Mouse (Mus musculus) liver, embryonic 11.5 days (tissue): ENCODE measurements around the gene Cercam. TPM values are rescaled to one million over a fixed set of nuclear protein-coding genes. Genes with fewer than 3 reads are reported as not detected.
A peak's percentile ranks its signal among the peaks of the same experiment; 100 is the strongest.
"Not testable (repeated sequence)": the region's sequence is repeated elsewhere in the genome, so short reads cannot be mapped to it uniquely, and the experiment has no call there.

Source experiments
- ATAC-seq: fragments of 200-750 bp; cut with Nextera tagmentation; replicated peaks from 2 replicates; pipeline ENCODE4 v1.8.0; 2017; ENCODE audit warnings: moderate number of reproducible peaks, mild to moderate bottlenecking, moderate TSS enrichment, moderate library complexity; ENCODE audit not compliant: low FRiP score
- DNase-seq: peaks from one replicate; pipeline ENCODE4 v3.0.0-alpha.2; 2017; ENCODE audit warnings: low spot score
- H3K27ac ChIP-seq: fragments of 300-500 bp; sonication (generic); 2 replicates; pipeline ENCODE4 v1.5.1; 2014; ENCODE audit warnings: mild to moderate bottlenecking, low read depth, low read length, control low read depth
- H3K27me3 ChIP-seq: fragments of 300-500 bp; sonication (generic); replicated peaks from 2 replicates; pipeline ENCODE4 v1.6.1; 2014; ENCODE audit warnings: low read length, mixed read lengths; ENCODE audit not compliant: control insufficient read depth, insufficient read depth
- H3K36me3 ChIP-seq: fragments of 300-500 bp; sonication (generic); 2 replicates; pipeline ENCODE4 v1.6.1; 2014; ENCODE audit warnings: mild to moderate bottlenecking, low read length, moderate library complexity, mixed read lengths; ENCODE audit not compliant: control insufficient read depth, insufficient read depth
- H3K4me1 ChIP-seq: fragments of 300-500 bp; sonication (generic); replicated peaks from 2 replicates; pipeline ENCODE4 v1.6.1; 2014; ENCODE audit warnings: low read length, mixed read lengths; ENCODE audit not compliant: control insufficient read depth, insufficient read depth
- H3K4me2 ChIP-seq: fragments of 300-500 bp; sonication (generic); 2 replicates; pipeline ENCODE4 v1.6.1; 2014; ENCODE audit warnings: mild to moderate bottlenecking, control low read depth, moderate library complexity
- H3K4me3 ChIP-seq: fragments of 300-500 bp; sonication (generic); 2 replicates; pipeline ENCODE4 v1.5.1; 2014; ENCODE audit warnings: low read depth, low read length, control low read depth
- H3K9ac ChIP-seq: fragments of 300-500 bp; sonication (generic); 2 replicates; pipeline ENCODE4 v1.6.1; 2014; ENCODE audit warnings: low read depth, low read length, control low read depth
- H3K9me3 ChIP-seq: fragments of 300-500 bp; sonication (generic); 2 replicates; pipeline ENCODE4 v1.6.1; 2016; ENCODE audit warnings: low read length, inconsistent platforms, mixed read lengths; ENCODE audit not compliant: control insufficient read depth
- WGBS: fragments of 180-500 bp; shearing (Covaris S2); extraction: QIAGEN DNeasy Blood & Tissue Kit; methylation state at CpG from one replicate; pipeline ENCODE4 v1.1.7; 2014; 5-methylcytosine and 5-hydroxymethylcytosine counted together
- polyA plus RNA-seq: library from polyadenylated mRNA; unstranded; fragments of >200 nt; fragmentation: Nextera tagmentation; extraction: Ambion mirVana; gene quantifications from 2 replicates; pipeline ENCODE4 v1.2.1, GENCODE M21; 2014

The Cercam gene
- polyA plus RNA-seq, 1 experiment from 2014 or later, result 49.0 TPM

DNA sequence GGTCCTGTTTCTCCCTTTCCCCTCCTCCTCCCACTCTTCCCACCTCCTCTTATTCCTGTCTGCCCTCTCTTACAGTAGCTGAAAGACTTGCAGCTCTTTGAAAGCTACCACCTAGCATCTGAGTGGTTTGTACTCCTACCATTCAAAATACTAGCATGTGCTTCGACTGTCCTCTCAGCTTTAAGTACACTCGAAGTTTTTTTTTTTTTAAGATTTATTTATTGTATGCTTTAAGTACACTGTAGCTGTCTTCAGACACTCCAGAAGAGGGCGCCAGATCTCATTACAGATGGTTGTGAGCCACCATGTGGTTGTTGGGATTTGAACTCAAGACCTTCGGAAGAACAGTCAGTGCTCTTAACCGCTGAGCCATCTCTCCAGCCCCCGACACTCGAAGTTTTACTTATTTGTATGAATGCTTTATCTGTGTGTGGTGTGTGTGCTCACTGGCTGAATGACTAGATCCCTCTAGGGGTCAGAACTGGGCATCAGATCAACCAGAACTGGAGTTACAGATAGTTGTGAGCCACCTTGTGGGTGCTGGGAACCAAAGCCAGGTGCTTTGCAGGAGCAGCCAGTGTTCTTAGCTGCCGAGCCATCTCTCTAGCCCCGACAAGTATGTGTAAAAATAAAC is 17.8 kb downstream of the Cercam start:
- not testable (repeated sequence) for ATAC-seq, H3K9me3 ChIP-seq, H3K27me3 ChIP-seq, H3K4me3 ChIP-seq, H3K9ac ChIP-seq, DNase-seq, H3K27ac ChIP-seq, H3K36me3 ChIP-seq, H3K4me2 ChIP-seq
- WGBS, result 71% methylated on average over 9 of the region's 9 CpGs
- H3K4me1 ChIP-seq, result peaks cover 11% of the 10 kb centered on the region

DNA sequence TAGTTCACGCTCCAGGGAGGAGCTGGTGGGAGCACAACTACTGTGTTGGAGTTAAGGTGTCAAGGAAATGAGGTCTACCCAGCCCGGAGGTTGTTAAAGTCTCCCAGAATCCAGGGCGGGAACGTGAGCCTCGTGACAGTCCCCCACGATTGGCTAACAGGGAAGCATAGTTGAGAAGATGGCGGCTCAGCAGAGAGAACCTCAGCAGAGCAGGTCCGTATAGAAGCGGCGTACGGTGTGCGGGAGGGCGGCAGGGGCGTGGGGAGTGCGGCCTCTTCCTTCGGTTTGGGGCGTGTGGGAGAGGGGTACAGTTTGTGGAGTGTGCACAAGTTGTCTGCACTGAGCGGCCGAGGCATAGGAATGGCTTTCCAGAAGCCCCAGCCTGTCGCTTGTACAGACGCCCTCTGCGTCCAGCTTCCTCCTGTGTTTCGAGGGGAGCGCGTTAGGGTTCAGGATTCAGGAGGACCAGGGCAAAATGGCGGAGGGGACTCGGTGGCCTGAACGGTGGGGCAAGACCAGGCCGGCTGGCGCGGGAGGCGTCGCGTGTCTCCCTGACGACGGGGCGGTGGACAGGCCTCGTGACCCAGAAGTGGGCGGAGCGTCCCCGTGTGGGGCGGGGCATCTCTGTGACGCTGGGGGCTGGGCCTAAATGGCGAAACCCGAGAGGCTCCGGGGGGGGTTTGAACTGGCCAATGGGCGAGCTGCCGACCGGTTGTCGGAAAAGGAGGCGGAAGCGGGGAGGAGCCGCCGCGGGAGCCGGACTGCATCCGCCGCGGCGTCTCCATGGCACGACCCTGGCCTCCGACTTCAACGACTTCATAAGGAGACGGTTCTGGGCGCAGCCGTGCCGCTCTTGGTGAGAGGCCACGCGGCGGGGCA is 20.3 kb downstream of the Cercam start, which contains the start of gene Odf2:
TSS of gene Odf2 (plus strand) at position 156 of the 879 bp plus-strand sequence.
- Histone ChIP-seq H3K36me3 (peaks cover 24% of the 10 kb centered on the region; the same call in 1 of the 2 replicates), H3K4me1 (peaks cover 11% of the 10 kb centered on the region), H3K9me3 (no peaks in the 10 kb centered on the region), H3K27ac (peak within 1 kb of the TSS; percentile 81), H3K4me2 (peak within 1 kb of the TSS; percentile 89), H3K27me3 (no peaks in the 10 kb centered on the region), H3K9ac (peak within 1 kb of the TSS; percentile 91), H3K4me3 (peak within 1 kb of the TSS; percentile 82)
- ATAC-seq (peak; percentile 88), DNase-seq (peak; percentile 100)
- 2% methylated on average over 70 of the region's 70 CpGs for WGBS

DNA sequence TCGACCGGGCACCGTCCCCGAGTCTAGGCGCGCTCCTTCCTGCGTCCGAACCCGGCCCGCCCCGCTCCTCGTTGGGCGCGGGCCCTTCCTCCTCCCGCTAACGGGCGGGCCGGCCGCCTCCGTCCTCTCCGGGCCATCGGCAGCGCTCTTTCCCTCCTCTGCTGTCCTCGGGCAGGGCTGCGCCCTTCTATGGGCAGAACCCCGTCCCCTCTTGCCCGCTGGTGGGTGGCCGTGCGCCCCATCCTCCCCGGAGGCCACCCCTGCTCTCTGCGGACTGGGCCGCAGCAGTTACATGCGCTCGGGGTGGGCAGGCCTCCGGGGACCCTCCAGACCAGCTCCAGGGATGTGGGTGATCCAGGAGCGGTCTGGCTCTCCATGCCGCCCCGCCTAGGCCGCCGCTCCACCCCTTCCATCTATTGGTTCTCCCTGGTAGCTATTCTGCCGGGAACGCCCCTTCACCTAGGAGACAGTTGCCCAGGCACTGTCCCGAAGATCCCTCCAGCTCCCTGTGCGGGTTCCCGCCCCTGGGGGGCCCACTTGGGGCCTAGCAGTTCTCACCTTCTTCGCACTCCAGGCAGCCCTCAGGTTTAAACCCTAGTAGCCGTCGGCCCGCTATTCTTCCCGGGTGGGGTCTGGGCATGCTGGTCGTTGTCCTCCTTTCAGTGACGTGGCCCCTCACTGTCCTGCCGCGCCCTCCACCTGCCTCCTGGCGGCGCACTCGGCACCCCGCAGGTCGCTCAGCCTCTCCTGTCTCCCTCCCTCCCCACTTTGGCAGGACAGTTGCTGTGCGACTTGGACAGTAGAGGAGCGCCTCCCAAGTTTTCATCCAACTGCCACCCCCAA is 21.2 kb downstream of the Cercam start:
- H3K4me2 ChIP-seq, result peak overlapping the region; percentile 87
- H3K4me1 ChIP-seq, result peaks cover 11% of the 10 kb centered on the region
- peak overlapping the region; percentile 81 for H3K27ac ChIP-seq
- peaks cover 31% of the 10 kb centered on the region for H3K36me3 ChIP-seq
- peak overlapping the region; percentile 82 for H3K4me3 ChIP-seq
- H3K27me3 ChIP-seq, result no peaks in the 10 kb centered on the region
- DNase-seq (peak; percentile 94), ATAC-seq (peak; percentile 93)
- under 1% methylated on average over 60 of the region's 61 CpGs for WGBS
- no peaks in the 10 kb centered on the region for H3K9me3 ChIP-seq
- H3K9ac ChIP-seq, result peak overlapping the region; percentile 91

DNA sequence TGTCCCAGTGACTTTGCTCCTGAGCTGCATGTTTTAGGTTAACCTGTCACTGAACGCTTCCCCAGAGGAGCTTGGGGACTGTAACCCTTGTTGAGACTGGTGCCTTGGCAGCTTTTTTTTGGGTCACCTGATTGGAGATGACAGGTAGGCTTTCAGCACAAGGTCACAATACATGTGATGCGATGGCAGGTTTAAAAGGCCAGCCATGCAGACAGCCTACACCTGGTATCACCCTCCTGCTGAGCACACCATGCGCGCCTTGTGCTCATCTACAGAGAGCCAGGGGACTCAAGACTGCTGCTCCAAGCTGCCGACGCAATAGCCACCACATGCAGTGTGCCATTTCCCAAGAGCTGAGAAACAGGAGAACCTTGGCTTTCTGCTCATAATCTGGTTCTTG is 22.8 kb downstream of the Cercam start:
- DNase-seq (no peak), ATAC-seq (no peak)
- Histone ChIP-seq H3K4me3 (no peak overlapping the region), H3K9ac (peak overlapping the region; percentile 91; the same call in 1 of the 2 replicates), H3K4me1 (peaks cover 11% of the 10 kb centered on the region), H3K27ac (no peak overlapping the region), H3K9me3 (no peaks in the 10 kb centered on the region), H3K36me3 (peaks cover 44% of the 10 kb centered on the region), H3K4me2 (no peak overlapping the region; the same call in 1 of the 2 replicates), H3K27me3 (no peaks in the 10 kb centered on the region)
- WGBS, result 97% methylated on average over 6 of the region's 6 CpGs

DNA sequence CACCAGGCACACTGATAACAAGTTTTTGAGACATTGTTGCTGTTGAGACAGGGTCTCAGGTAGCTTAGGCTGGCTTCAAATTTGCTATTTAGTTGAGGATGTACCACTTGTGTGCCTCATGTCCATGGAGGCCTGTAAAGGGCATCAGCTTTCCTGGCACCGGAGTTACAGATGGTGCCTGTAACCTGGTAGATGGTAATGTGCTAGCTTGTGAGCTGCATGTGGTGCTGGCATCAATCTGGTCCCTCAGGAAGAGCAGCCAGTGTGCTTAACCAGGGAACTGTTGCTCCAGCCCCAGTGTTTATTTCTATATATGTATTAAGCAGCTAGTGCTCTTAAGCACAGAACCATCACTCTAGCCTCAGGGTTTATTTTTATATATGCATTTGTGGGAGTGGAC is 27.1 kb downstream of the Cercam start:
- H3K27ac ChIP-seq, result no peak overlapping the region
- H3K36me3 ChIP-seq, result peaks cover 78% of the 10 kb centered on the region
- DNase-seq (no peak), ATAC-seq (no peak)
- no peak overlapping the region for H3K9ac ChIP-seq
- H3K4me2 ChIP-seq, result no peak overlapping the region
- H3K4me3 ChIP-seq, result no peak overlapping the region
- H3K9me3 ChIP-seq, result no peaks in the 10 kb centered on the region
- peaks cover 5% of the 10 kb centered on the region for H3K4me1 ChIP-seq
- no peaks in the 10 kb centered on the region for H3K27me3 ChIP-seq
- WGBS, result 100% methylated on average over 1 of the region's 1 CpGs

DNA sequence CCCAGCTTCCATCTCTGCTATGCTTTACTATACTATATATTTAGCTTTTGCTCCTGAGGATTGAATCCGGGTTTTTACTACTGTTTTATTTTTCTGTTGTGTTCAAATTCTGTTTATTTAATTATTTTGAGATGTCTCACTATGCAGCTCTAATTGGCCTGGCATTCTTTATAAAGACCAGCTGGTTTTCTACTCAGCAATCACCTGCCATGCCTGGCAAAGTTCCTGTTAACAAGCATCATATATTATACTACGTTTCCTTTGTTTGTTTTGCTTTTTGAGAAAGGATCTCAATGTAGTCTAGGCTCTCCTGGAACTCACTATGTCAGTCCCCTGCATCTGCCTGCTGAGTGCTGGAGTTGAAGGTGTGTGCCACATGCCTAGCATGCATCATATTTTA is 28.4 kb downstream of the Cercam start:
- Histone ChIP-seq H3K4me2 (no peak overlapping the region), H3K9ac (no peak overlapping the region), H3K36me3 (peaks cover 83% of the 10 kb centered on the region), H3K27me3 (no peaks in the 10 kb centered on the region), H3K4me3 (no peak overlapping the region), H3K27ac (no peak overlapping the region), H3K9me3 (no peaks in the 10 kb centered on the region), H3K4me1 (no peaks in the 10 kb centered on the region)
- ATAC-seq (no peak), DNase-seq (no peak)
- WGBS, result 92% methylated on average over 2 of the region's 2 CpGs

DNA sequence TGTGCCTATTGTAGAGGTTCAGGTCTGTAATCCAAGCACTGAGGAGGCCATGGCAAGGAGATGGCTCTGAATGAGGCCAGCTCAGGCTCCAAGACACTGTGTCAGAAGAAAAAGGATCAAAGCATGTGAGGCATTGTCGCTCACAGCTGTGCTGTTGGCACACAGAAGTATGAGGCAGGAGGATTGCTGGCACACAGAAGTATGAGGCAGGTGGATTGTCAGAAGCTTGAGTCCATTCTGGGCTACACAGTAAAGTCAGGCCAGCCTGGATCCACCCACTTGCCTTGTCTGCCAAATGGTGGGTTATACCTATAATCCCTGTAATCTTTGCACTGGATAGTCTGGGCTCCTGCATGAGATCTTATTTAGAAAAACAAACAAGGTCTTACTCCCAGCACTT is 29.1 kb downstream of the Cercam start:
- DNase-seq, result no peak
- no peaks in the 10 kb centered on the region for H3K27me3 ChIP-seq
- no peaks in the 10 kb centered on the region for H3K9me3 ChIP-seq
- H3K36me3 ChIP-seq, result peaks cover 84% of the 10 kb centered on the region
- 86% methylated on average over 1 of the region's 1 CpGs for WGBS
- no peaks in the 10 kb centered on the region for H3K4me1 ChIP-seq
- H3K9ac ChIP-seq, result no peak overlapping the region
- no peak for ATAC-seq
- H3K4me3 ChIP-seq, result no peak overlapping the region
- no peak overlapping the region for H3K27ac ChIP-seq
- H3K4me2 ChIP-seq, result no peak overlapping the region

DNA sequence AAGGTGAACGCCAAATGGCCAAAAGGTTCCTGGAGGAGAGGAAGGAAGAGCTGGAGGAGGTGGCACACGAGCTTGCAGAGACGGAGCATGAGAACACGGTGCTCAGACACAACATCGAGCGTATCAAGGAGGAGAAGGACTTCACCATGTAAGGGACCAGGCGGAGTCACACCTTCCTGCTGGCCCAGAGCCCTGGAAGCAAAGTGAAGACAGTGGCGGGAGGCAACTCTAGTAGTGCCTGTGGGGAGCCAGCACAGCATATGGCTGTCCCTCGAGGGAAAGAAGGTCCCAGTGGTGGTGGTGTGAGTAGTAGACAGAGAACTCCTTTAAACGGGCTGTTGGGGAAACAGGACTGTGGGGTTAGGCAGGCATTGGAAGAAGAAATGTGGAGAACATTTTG is 33.2 kb downstream of the Cercam start:
- no peak overlapping the region for H3K4me3 ChIP-seq
- no peak overlapping the region for H3K27ac ChIP-seq

More for the DNA sequence above, 33.2 kb downstream of the Cercam start:
- Histone ChIP-seq H3K4me1 (no peaks in the 10 kb centered on the region), H3K27me3 (no peaks in the 10 kb centered on the region), H3K4me2 (no peak overlapping the region), H3K9ac (no peak overlapping the region), H3K36me3 (peaks cover 80% of the 10 kb centered on the region), H3K9me3 (no peaks in the 10 kb centered on the region)
- WGBS, result 87% methylated on average over 10 of the region's 10 CpGs
- DNase-seq (no peak), ATAC-seq (no peak)
